Mouse (Mus musculus) lung, postnatal 0 days (tissue): ENCODE data around the gene Timm22.

Experiments
- CTCF ChIP-seq: IDR thresholded peaks from 2 replicates; pipeline ENCODE4 v1.5.1; 2016; ENCODE audit warnings: antibody characterized with exemption, mild to moderate bottlenecking
- EP300 ChIP-seq: IDR thresholded peaks from 2 replicates; pipeline ENCODE4 v1.6.1; 2016; ENCODE audit warnings: antibody characterized with exemption, mild to moderate bottlenecking, control low read depth

GRCm38 (mm10) chr11:76361422-76361821, 45.3 kb upstream of the Timm22 start:
- TF ChIP-seq CTCF (no peak), EP300 (no peak)
